Mouse (Mus musculus) limb, embryonic 12.5 days (tissue): ENCODE measurements around the gene Osbpl5. TPM values are rescaled to one million over a fixed set of nuclear protein-coding genes. Genes with fewer than 3 reads are reported as not detected.

Experiments used
- microRNA-seq: library from miRNA; unstranded; fragments of <30 nt; microRNA quantifications from one replicate; pipeline ENCODE4, GENCODE M21; 2017
- polyA plus RNA-seq: library from polyadenylated mRNA; unstranded; fragments of >200 nt; fragmentation: Nextera tagmentation; extraction: Ambion mirVana; gene quantifications from 2 replicates; pipeline ENCODE4 v1.2.1, GENCODE M21; 2016

Osbpl5 gene
- polyA plus RNA-seq, 1 experiment from 2014 or later: 26.1 TPM

Small RNA genes within 50 kb of the gene (microRNA-seq; reads per million reads assigned to microRNA genes)
- not detected for gene Gm22064

Other genes with a start within 250 kb of the Osbpl5 start
- 331 and 335 TPM in 2 replicates for gene Nap1l4, start 207.9 kb downstream of the Osbpl5 start, polyA plus RNA-seq
- gene Cars, start 156.9 kb downstream of the Osbpl5 start, polyA plus RNA-seq: 56.7 and 59.6 TPM in 2 replicates
- 0.21 and 0.35 TPM in 2 replicates for gene Tnfrsf26, start 128.3 kb downstream of the Osbpl5 start, polyA plus RNA-seq
- 11.4 and 12.8 TPM in 2 replicates for gene Tnfrsf22, start 107.3 kb downstream of the Osbpl5 start, polyA plus RNA-seq
- 0.59 and 0.64 TPM in 2 replicates for gene Tnfrsf23, start 71.1 kb downstream of the Osbpl5 start, polyA plus RNA-seq
- gene Mrgprg, start 10.0 kb upstream of the Osbpl5 start, polyA plus RNA-seq: not detected in 2 replicates
- gene Mrgpre, start 27.5 kb upstream of the Osbpl5 start, polyA plus RNA-seq: 1.2 and 1.6 TPM in 2 replicates
- 8.9 and 9.3 TPM in 2 replicates for gene Nadsyn1, start 65.9 kb upstream of the Osbpl5 start, polyA plus RNA-seq
- 31.0 and 38.9 TPM in 2 replicates for gene Dhcr7, start 66.2 kb upstream of the Osbpl5 start, polyA plus RNA-seq
- not detected in 2 replicates for gene Gm498, start 109.9 kb upstream of the Osbpl5 start, polyA plus RNA-seq
- gene Shank2, start 244.9 kb upstream of the Osbpl5 start, polyA plus RNA-seq: 0.44 and 0.60 TPM in 2 replicates